Mouse (Mus musculus): ENCODE measurements around the gene Sp6. TPM values are rescaled to one million over a fixed set of nuclear protein-coding genes. Genes with fewer than 3 reads are reported as not detected.

Sp6 gene
- total RNA-seq, 1 experiment from 2014 or later = 0.05 TPM

GRCm38 (mm10) chr11:97040301-97041021, 27.3 kb downstream of the Sp6 start:
- ATAC-seq (replicated peaks in 1 of 2; ENCODE audit: insufficient read depth in 1 of 2, low FRiP score in 2 of 2, low TSS enrichment in 1 of 2, low read depth in 1 of 2, poor library complexity in 2 of 2, severe bottlenecking in 2 of 2) = no peak

GRCm38 (mm10) chr11:97041022-97041899, 28.1 kb downstream of the Sp6 start, which contains the start of the genes Lrrc46 and Mrpl10:
Lrrc46 (minus strand) TSS chr11:97041407.
Mrpl10 (plus strand) TSS chr11:97041560.
- ATAC-seq (replicated peaks in 1 of 2; ENCODE audit: insufficient read depth in 1 of 2, low FRiP score in 2 of 2, low TSS enrichment in 1 of 2, low read depth in 1 of 2, poor library complexity in 2 of 2, severe bottlenecking in 2 of 2) = peak; percentile 91

GRCm38 (mm10) chr11:97044902-97045301, 31.7 kb downstream of the Sp6 start:
- no peak for ATAC-seq (replicated peaks in 1 of 2; ENCODE audit: insufficient read depth in 1 of 2, low FRiP score in 2 of 2, low TSS enrichment in 1 of 2, low read depth in 1 of 2, poor library complexity in 2 of 2, severe bottlenecking in 2 of 2)

- no peak for ATAC-seq (replicated peaks in 1 of 2; ENCODE audit: insufficient read depth in 1 of 2, low FRiP score in 2 of 2, low TSS enrichment in 1 of 2, low read depth in 1 of 2, poor library complexity in 2 of 2, severe bottlenecking in 2 of 2)
Measured at GRCm38 (mm10) chr11:97045861-97046260, 32.7 kb downstream of the Sp6 start.

- no peak for ATAC-seq (replicated peaks in 1 of 2; ENCODE audit: insufficient read depth in 1 of 2, low FRiP score in 2 of 2, low TSS enrichment in 1 of 2, low read depth in 1 of 2, poor library complexity in 2 of 2, severe bottlenecking in 2 of 2)
Measured at GRCm38 (mm10) chr11:97048090-97048650, 35.0 kb downstream of the Sp6 start.

GRCm38 (mm10) chr11:97049492-97050085, 36.4 kb downstream of the Sp6 start:
- no peak for ATAC-seq (replicated peaks in 1 of 2; ENCODE audit: insufficient read depth in 1 of 2, low FRiP score in 2 of 2, low TSS enrichment in 1 of 2, low read depth in 1 of 2, poor library complexity in 2 of 2, severe bottlenecking in 2 of 2)

- peak; percentile 85 to 93 for ATAC-seq (replicated peaks in 1 of 2; ENCODE audit: insufficient read depth in 1 of 2, low FRiP score in 2 of 2, low TSS enrichment in 1 of 2, low read depth in 1 of 2, poor library complexity in 2 of 2, severe bottlenecking in 2 of 2)
Measured at GRCm38 (mm10) chr11:97050216-97050943, 37.2 kb downstream of the Sp6 start, which contains the start of gene Osbpl7. Osbpl7 (plus strand) TSS chr11:97050628.

GRCm38 (mm10) chr11:97050944-97051586, 37.9 kb downstream of the Sp6 start:
- no peak for ATAC-seq (replicated peaks in 1 of 2; ENCODE audit: insufficient read depth in 1 of 2, low FRiP score in 2 of 2, low TSS enrichment in 1 of 2, low read depth in 1 of 2, poor library complexity in 2 of 2, severe bottlenecking in 2 of 2)

GRCm38 (mm10) chr11:97052219-97052646, 39.0 kb downstream of the Sp6 start:
- ATAC-seq (replicated peaks in 1 of 2; ENCODE audit: insufficient read depth in 1 of 2, low FRiP score in 2 of 2, low TSS enrichment in 1 of 2, low read depth in 1 of 2, poor library complexity in 2 of 2, severe bottlenecking in 2 of 2) = peak; percentile 14 to 34; a peak in 3 of 4 replicates

- ATAC-seq (replicated peaks in 1 of 2; ENCODE audit: insufficient read depth in 1 of 2, low FRiP score in 2 of 2, low TSS enrichment in 1 of 2, low read depth in 1 of 2, poor library complexity in 2 of 2, severe bottlenecking in 2 of 2) = no peak
Measured at GRCm38 (mm10) chr11:97063274-97063920, 50.2 kb downstream of the Sp6 start.

GRCm38 (mm10) chr11:97063921-97064295, 50.7 kb downstream of the Sp6 start:
- no peak for ATAC-seq (replicated peaks in 1 of 2; ENCODE audit: insufficient read depth in 1 of 2, low FRiP score in 2 of 2, low TSS enrichment in 1 of 2, low read depth in 1 of 2, poor library complexity in 2 of 2, severe bottlenecking in 2 of 2)

GRCm38 (mm10) chr11:97065538-97066295, 52.5 kb downstream of the Sp6 start:
- ATAC-seq (replicated peaks in 1 of 2; ENCODE audit: insufficient read depth in 1 of 2, low FRiP score in 2 of 2, low TSS enrichment in 1 of 2, low read depth in 1 of 2, poor library complexity in 2 of 2, severe bottlenecking in 2 of 2) = no peak

GRCm38 (mm10) chr11:97066656-97067360, 53.6 kb downstream of the Sp6 start:
- no peak for ATAC-seq (replicated peaks in 1 of 2; ENCODE audit: insufficient read depth in 1 of 2, low FRiP score in 2 of 2, low TSS enrichment in 1 of 2, low read depth in 1 of 2, poor library complexity in 2 of 2, severe bottlenecking in 2 of 2)

GRCm38 (mm10) chr11:97069333-97069732, 56.1 kb downstream of the Sp6 start:
- no peak for ATAC-seq (replicated peaks in 1 of 2; ENCODE audit: insufficient read depth in 1 of 2, low FRiP score in 2 of 2, low TSS enrichment in 1 of 2, low read depth in 1 of 2, poor library complexity in 2 of 2, severe bottlenecking in 2 of 2)

- ATAC-seq (replicated peaks in 1 of 2; ENCODE audit: insufficient read depth in 1 of 2, low FRiP score in 2 of 2, low TSS enrichment in 1 of 2, low read depth in 1 of 2, poor library complexity in 2 of 2, severe bottlenecking in 2 of 2) = no peak
Measured at GRCm38 (mm10) chr11:97069770-97070169, 56.6 kb downstream of the Sp6 start.
